Mouse (Mus musculus) heart, embryonic 14.5 days (tissue): ENCODE results near the gene Tmem14a. TPM values are rescaled to one million over a fixed set of nuclear protein-coding genes. Genes with fewer than 3 reads are reported as not detected.

ENCODE experiments used
- ATAC-seq: fragments of 200-750 bp; cut with Nextera tagmentation; 2 replicates; pipeline ENCODE4 v1.8.0; 2017; ENCODE audit warnings: low read depth, moderate TSS enrichment; ENCODE audit not compliant: insufficient number of reproducible peaks, insufficient read depth, low FRiP score
- H3K27ac ChIP-seq, 2 experiments: fragments of 200-500 bp in 1 of 2; fragments of 300-500 bp in 1 of 2; sonication (generic) in 1 of 2; replicated peaks in 1 of 2; 2 replicates each; pipeline ENCODE4 v1.5.1; 2012 to 2014; ENCODE audit warnings: low read depth in 2 of 2, low read length in 2 of 2, control low read depth in 1 of 2, mild to moderate bottlenecking in 1 of 2, mixed read lengths in 1 of 2; ENCODE audit not compliant: control insufficient read depth in 1 of 2, insufficient read depth in 1 of 2
- H3K27me3 ChIP-seq: fragments of 300-500 bp; sonication (generic); 2 replicates; pipeline ENCODE4 v1.6.1; 2014; ENCODE audit warnings: mild to moderate bottlenecking, low read length, control low read depth; ENCODE audit not compliant: control insufficient read depth, insufficient read depth
- H3K36me3 ChIP-seq: fragments of 300-500 bp; sonication (generic); 2 replicates; pipeline ENCODE4 v1.6.1; 2014; ENCODE audit warnings: mild to moderate bottlenecking, control low read depth, low read length, mixed read lengths; ENCODE audit not compliant: control insufficient read depth, insufficient read depth
- H3K4me1 ChIP-seq, 2 experiments: fragments of 200-500 bp in 1 of 2; fragments of 300-500 bp in 1 of 2; sonication (generic) in 1 of 2; 2 replicates each; pipeline ENCODE4 v1.6.1; 2012 to 2014; ENCODE audit warnings: low read length in 2 of 2, control low read depth in 1 of 2, mixed read lengths in 1 of 2; ENCODE audit not compliant: control insufficient read depth in 2 of 2, insufficient read depth in 2 of 2
- H3K4me2 ChIP-seq: fragments of 300-500 bp; sonication (generic); 2 replicates; pipeline ENCODE4 v1.6.1; 2014; ENCODE audit warnings: mild to moderate bottlenecking, low read length
- H3K4me3 ChIP-seq, 2 experiments: fragments of 200-500 bp in 1 of 2; fragments of 300-500 bp in 1 of 2; sonication (generic) in 1 of 2; 2 replicates each; pipeline ENCODE4 v1.5.1; 2012 to 2014; ENCODE audit warnings: low read length in 2 of 2, mild to moderate bottlenecking in 2 of 2, control low read depth in 1 of 2, low read depth in 1 of 2, moderate library complexity in 1 of 2; ENCODE audit not compliant: control insufficient read depth in 1 of 2, insufficient read depth in 1 of 2
- H3K9ac ChIP-seq: fragments of 300-500 bp; sonication (generic); 2 replicates; pipeline ENCODE4 v1.6.1; 2014; ENCODE audit warnings: mild to moderate bottlenecking, low read length
- H3K9me3 ChIP-seq: fragments of 300-500 bp; sonication (generic); 2 replicates; pipeline ENCODE4 v1.6.1; 2016; ENCODE audit warnings: low read length, control low read depth; ENCODE audit not compliant: control insufficient read depth
- WGBS: fragments of 180-500 bp; shearing (Covaris S2); extraction: QIAGEN DNeasy Blood & Tissue Kit; methylation state at CpG from one replicate; pipeline ENCODE4 v1.1.7; 2014; 5-methylcytosine and 5-hydroxymethylcytosine counted together
- polyA plus RNA-seq: library from polyadenylated mRNA; unstranded; fragments of >200 nt; fragmentation: Nextera tagmentation; extraction: Ambion mirVana; gene quantifications from 2 replicates; pipeline ENCODE4 v1.2.1, GENCODE M21; 2014

The Tmem14a gene
- polyA plus RNA-seq, 1 experiment from 2014 or later = 12.5 TPM

GRCm38 (mm10) chr1:21246136-21246535 is 27.8 kb downstream of the Tmem14a start:
- WGBS = 78% methylated on average over 3 of the region's 3 CpGs
- no peaks in the 10 kb centered on the region for H3K27me3 ChIP-seq
- no peak for ATAC-seq

GRCm38 (mm10) chr1:21247896-21248295 is 29.5 kb downstream of the Tmem14a start:
- Histone ChIP-seq H3K27ac (no peak overlapping the region), H3K4me1 (no peaks in the 10 kb centered on the region), H3K4me2 (no peak overlapping the region), H3K36me3 (no peaks in the 10 kb centered on the region), H3K9ac (no peak overlapping the region), H3K9me3 (no peaks in the 10 kb centered on the region), H3K27me3 (no peaks in the 10 kb centered on the region), H3K4me3 (no peak overlapping the region)
- ATAC-seq = no peak

More at GRCm38 (mm10) chr1:21246136-21246535, 27.8 kb downstream of the Tmem14a start:
- Histone ChIP-seq H3K4me1 (no peaks in the 10 kb centered on the region), H3K4me2 (no peak overlapping the region), H3K36me3 (no peaks in the 10 kb centered on the region), H3K9ac (no peak overlapping the region), H3K9me3 (no peaks in the 10 kb centered on the region), H3K27ac (no peak overlapping the region), H3K4me3 (no peak overlapping the region)

GRCm38 (mm10) chr1:21248560-21249390 is 30.4 kb downstream of the Tmem14a start:
- Histone ChIP-seq H3K4me2 (no peak overlapping the region), H3K4me3 (no peak overlapping the region), H3K9me3 (no peaks in the 10 kb centered on the region), H3K27me3 (no peaks in the 10 kb centered on the region), H3K36me3 (no peaks in the 10 kb centered on the region), H3K27ac (no peak overlapping the region), H3K9ac (no peak overlapping the region), H3K4me1 (no peaks in the 10 kb centered on the region)
- 69% methylated on average over 9 of the region's 9 CpGs for WGBS
- no peak for ATAC-seq

- Histone ChIP-seq H3K27me3 (no peaks in the 10 kb centered on the region), H3K27ac (no peak overlapping the region), H3K4me2 (no peak overlapping the region), H3K36me3 (no peaks in the 10 kb centered on the region), H3K9me3 (no peaks in the 10 kb centered on the region), H3K4me3 (no peak overlapping the region), H3K9ac (no peak overlapping the region), H3K4me1 (no peaks in the 10 kb centered on the region)
- 79% methylated on average over 6 of the region's 6 CpGs for WGBS
- ATAC-seq = no peak
Measured at GRCm38 (mm10) chr1:21251661-21252060, 33.3 kb downstream of the Tmem14a start.

GRCm38 (mm10) chr1:21252566-21253302 is 34.4 kb downstream of the Tmem14a start:
- no peak for ATAC-seq
- Histone ChIP-seq H3K4me1 (no peaks in the 10 kb centered on the region), H3K27me3 (no peaks in the 10 kb centered on the region), H3K4me3 (no peak overlapping the region), H3K9me3 (no peaks in the 10 kb centered on the region), H3K9ac (no peak overlapping the region), H3K36me3 (no peaks in the 10 kb centered on the region), H3K4me2 (no peak overlapping the region), H3K27ac (no peak overlapping the region)
- WGBS = 69% methylated on average over 10 of the region's 10 CpGs

GRCm38 (mm10) chr1:21253303-21253650 is 34.9 kb downstream of the Tmem14a start:
- no peaks in the 10 kb centered on the region for H3K4me1 ChIP-seq
- H3K4me2 ChIP-seq = no peak overlapping the region
- 79% methylated on average over 1 of the region's 1 CpGs for WGBS
- no peak overlapping the region for H3K4me3 ChIP-seq
- no peak overlapping the region for H3K9ac ChIP-seq
- no peaks in the 10 kb centered on the region for H3K36me3 ChIP-seq
- H3K27ac ChIP-seq = no peak overlapping the region
- no peaks in the 10 kb centered on the region for H3K9me3 ChIP-seq
- no peaks in the 10 kb centered on the region for H3K27me3 ChIP-seq
- ATAC-seq = no peak

- no peak overlapping the region for H3K4me3 ChIP-seq
- H3K27ac ChIP-seq = no peak overlapping the region
- no peak overlapping the region for H3K4me2 ChIP-seq
- no peaks in the 10 kb centered on the region for H3K27me3 ChIP-seq
- H3K9me3 ChIP-seq = no peaks in the 10 kb centered on the region
- ATAC-seq = no peak
- WGBS = 60% methylated on average over 4 of the region's 4 CpGs
- H3K9ac ChIP-seq = no peak overlapping the region
- H3K4me1 ChIP-seq = no peaks in the 10 kb centered on the region
- H3K36me3 ChIP-seq = no peaks in the 10 kb centered on the region
Measured at GRCm38 (mm10) chr1:21253856-21254255, 35.5 kb downstream of the Tmem14a start.
